Mouse (Mus musculus) CH12.LX (cell line): ENCODE results near the gene Csad. TPM values are rescaled to one million over a fixed set of nuclear protein-coding genes. Genes with fewer than 3 reads are reported as not detected.

Source experiments
- DNase-seq: peaks from one replicate; pipeline ENCODE4 v3.0.0-alpha.2; 2013; ENCODE audit errors: extremely low read depth
- H3K27ac ChIP-seq: 2 replicates; pipeline ENCODE4 v1.5.1; 2012; ENCODE audit warnings: low read depth, mild to moderate bottlenecking, control low read depth, moderate library complexity; ENCODE audit not compliant: insufficient read depth
- H3K27me3 ChIP-seq: replicated peaks from 2 replicates; pipeline ENCODE3; 2012; ENCODE audit warnings: inconsistent platforms
- H3K36me3 ChIP-seq, 2 experiments: replicated peaks in 1 of 2; 2 replicates each; pipeline versions ENCODE3 to v1.6.1; 2012; ENCODE audit warnings: inconsistent platforms in 1 of 2, low read length in 1 of 2, mild to moderate bottlenecking in 1 of 2, mixed read lengths in 1 of 2, moderate library complexity in 1 of 2; ENCODE audit not compliant: control insufficient read depth in 1 of 2, insufficient read depth in 1 of 2
- H3K4me1 ChIP-seq, 2 experiments: 2 replicates each; pipeline ENCODE4 v1.6.1; 2012; ENCODE audit warnings: inconsistent platforms in 1 of 2, moderate library complexity in 1 of 2; ENCODE audit not compliant: insufficient read depth in 2 of 2, control insufficient read depth in 1 of 2
- H3K4me2 ChIP-seq: 2 replicates; pipeline ENCODE4 v1.6.1; 2012; ENCODE audit warnings: low read depth, mild to moderate bottlenecking, control low read depth; ENCODE audit not compliant: poor library complexity, insufficient read depth, severe bottlenecking
- H3K4me3 ChIP-seq, 3 experiments: fragments of 150-350 bp in 1 of 3; sonication (generic) in 1 of 3; replicated peaks in 1 of 3; 2 replicates each; pipeline versions ENCODE3 to v1.5.1; 2011 to 2012; ENCODE audit warnings: low read depth in 2 of 3, low read length in 2 of 3, mild to moderate bottlenecking in 2 of 3, moderate library complexity in 2 of 3, control low read depth in 1 of 3, improper control_type of control experiment in 1 of 3, inconsistent platforms in 1 of 3, mixed read lengths in 1 of 3; ENCODE audit not compliant: poor library complexity in 1 of 3
- H3K79me2 ChIP-seq: replicated peaks from 2 replicates; pipeline ENCODE4 v1.6.1; 2012; ENCODE audit warnings: mild to moderate bottlenecking, moderate library complexity; ENCODE audit not compliant: control insufficient read depth, poor library complexity, insufficient read depth, severe bottlenecking; ENCODE audit errors: extremely low read depth
- H3K9ac ChIP-seq: 2 replicates; pipeline ENCODE4 v1.6.1; 2012; ENCODE audit warnings: low read depth, mild to moderate bottlenecking, control low read depth, moderate library complexity; ENCODE audit not compliant: insufficient read depth
- H3K9me3 ChIP-seq: replicated peaks from 2 replicates; pipeline ENCODE3; 2012; ENCODE audit warnings: low read length, inconsistent platforms, mixed read lengths
- BHLHE40 ChIP-seq: IDR thresholded peaks from 2 replicates; pipeline ENCODE4 v1.6.1; 2011; ENCODE audit warnings: mild to moderate bottlenecking, low read depth, low read length, improper control_type of control experiment
- CHD1 ChIP-seq: IDR thresholded peaks from 2 replicates; pipeline ENCODE4 v1.6.1; 2012; ENCODE audit warnings: low read depth, low read length, improper control_type of control experiment, inconsistent platforms
- CHD2 ChIP-seq: IDR thresholded peaks from 2 replicates; pipeline ENCODE4 v1.6.1; 2011; ENCODE audit warnings: low read length, improper control_type of control experiment
- E2F4 ChIP-seq: IDR thresholded peaks from 2 replicates; pipeline ENCODE4 v1.6.1; 2011; ENCODE audit warnings: low read depth, low read length, improper control_type of control experiment; ENCODE audit not compliant: insufficient replicate concordance
- ETS1 ChIP-seq: conservative IDR thresholded peaks from 2 replicates; pipeline ENCODE4 v1.6.1; 2012; ENCODE audit warnings: low read depth, mild to moderate bottlenecking, inconsistent platforms, low read length, improper control_type of control experiment, moderate library complexity
- GABPA ChIP-seq: IDR thresholded peaks from 2 replicates; pipeline ENCODE4 v1.6.1; 2012; ENCODE audit warnings: low read depth, low read length, improper control_type of control experiment, inconsistent platforms; ENCODE audit not compliant: insufficient replicate concordance
- HCFC1 ChIP-seq: IDR thresholded peaks from 2 replicates; pipeline ENCODE4 v1.6.1; 2012; ENCODE audit warnings: low read depth, mild to moderate bottlenecking, inconsistent platforms, low read length, improper control_type of control experiment
- IRF4 ChIP-seq: IDR thresholded peaks from 2 replicates; pipeline ENCODE4 v1.6.1; 2014; ENCODE audit warnings: low read depth, mild to moderate bottlenecking, inconsistent platforms, low read length, improper control_type of control experiment
- JUND ChIP-seq: conservative IDR thresholded peaks from 2 replicates; pipeline ENCODE4 v1.6.1; 2011; ENCODE audit warnings: low read depth, low read length, improper control_type of control experiment
- MAX ChIP-seq: IDR thresholded peaks from 2 replicates; pipeline ENCODE4 v1.6.1; 2011; ENCODE audit warnings: low read length, improper control_type of control experiment
- MAZ ChIP-seq: IDR thresholded peaks from 2 replicates; pipeline ENCODE4 v1.6.1; 2012; ENCODE audit warnings: low read depth, mild to moderate bottlenecking, inconsistent platforms, low read length, improper control_type of control experiment, moderate library complexity
- MXI1 ChIP-seq: IDR thresholded peaks from 2 replicates; pipeline ENCODE4 v1.6.1; 2011; ENCODE audit warnings: mild to moderate bottlenecking, low read depth, low read length, improper control_type of control experiment
- MYC ChIP-seq: IDR thresholded peaks from 2 replicates; pipeline ENCODE4 v1.6.1; 2011; ENCODE audit warnings: low read depth, mild to moderate bottlenecking, improper control_type of control experiment, low read length
- NELFE ChIP-seq: IDR thresholded peaks from 2 replicates; pipeline ENCODE4 v1.6.1; 2011; ENCODE audit warnings: low read depth, low read length, improper control_type of control experiment
- NRF1 ChIP-seq: IDR thresholded peaks from 2 replicates; pipeline ENCODE4 v1.6.1; 2014; ENCODE audit warnings: low read depth, mild to moderate bottlenecking, inconsistent platforms, low read length, improper control_type of control experiment, moderate library complexity
- PAX5 ChIP-seq: IDR thresholded peaks from 2 replicates; pipeline ENCODE4 v1.6.1; 2012; ENCODE audit warnings: low read length, inconsistent platforms, mixed read lengths
- RAD21 ChIP-seq: IDR thresholded peaks from 2 replicates; pipeline ENCODE4 v1.6.1; 2011; ENCODE audit warnings: low read depth, mild to moderate bottlenecking, low read length, improper control_type of control experiment, moderate library complexity
- RCOR1 ChIP-seq: conservative IDR thresholded peaks from 2 replicates; pipeline ENCODE4 v1.6.1; 2012; ENCODE audit warnings: low read depth, mild to moderate bottlenecking, inconsistent platforms, low read length, improper control_type of control experiment
- SIN3A ChIP-seq: IDR thresholded peaks from 2 replicates; pipeline ENCODE4 v1.6.1; 2012; ENCODE audit warnings: low read length, improper control_type of control experiment, inconsistent platforms
- SMC3 ChIP-seq: IDR thresholded peaks from 2 replicates; pipeline ENCODE4 v1.6.1; 2011; ENCODE audit warnings: low read depth, low read length, improper control_type of control experiment
- TBP ChIP-seq: conservative IDR thresholded peaks from 2 replicates; pipeline ENCODE4 v1.6.1; 2011; ENCODE audit warnings: low read depth, low read length, improper control_type of control experiment
- TCF12 ChIP-seq: IDR thresholded peaks from 2 replicates; pipeline ENCODE4 v1.6.1; 2014; ENCODE audit warnings: low read depth, mild to moderate bottlenecking, inconsistent platforms, low read length, improper control_type of control experiment
- UBTF ChIP-seq: IDR thresholded peaks from 2 replicates; pipeline ENCODE4 v1.6.1; 2012; ENCODE audit warnings: low read depth, mild to moderate bottlenecking, inconsistent platforms, low read length, improper control_type of control experiment, moderate library complexity
- USF1 ChIP-seq: IDR thresholded peaks from 2 replicates; pipeline ENCODE4 v1.6.1; 2014; ENCODE audit warnings: low read depth, mild to moderate bottlenecking, inconsistent platforms, low read length, improper control_type of control experiment
- ZNF384 ChIP-seq: IDR thresholded peaks from 2 replicates; pipeline ENCODE4 v1.6.1; 2012; ENCODE audit warnings: low read depth, low read length, improper control_type of control experiment, inconsistent platforms
- dilution Hi-C: fragments of 300-500 bp; cut with MboI; formaldehyde crosslinking; loops from 2 replicates; pipeline ENCODE4 v1.14.3; 2020; ENCODE audit warnings: low sequenced_read_pairs; ENCODE audit not compliant: extremely low pct_unique_long_range_greater_than_20kb, extremely low pct_ligation_motif_present
- in situ Hi-C: fragments of 300-500 bp; cut with MboI; formaldehyde crosslinking; loops from 3 replicates; pipeline ENCODE4 v1.14.3; 2019; ENCODE audit warnings: low sequenced_read_pairs, low pct_ligation_motif_present, low pct_unique_long_range_greater_than_20kb, mixed read lengths
- polyA plus RNA-seq: library from polyadenylated mRNA; unstranded; fragments of >175 nt; gene quantifications from 2 replicates; pipeline ENCODE4 v1.2.1, GENCODE M21; 2012; ENCODE audit warnings: low read depth; ENCODE audit not compliant: insufficient read length
- total RNA-seq, 2 experiments: library from RNA; depleted of rRNA; stranded (reverse); fragments of 300-350 nt in 1 of 2; fragments of >200 nt in 1 of 2; gene quantifications; 2 replicates each; pipeline ENCODE4 v1.2.3; 2012 to 2014

The Csad gene
- total and polyA plus RNA-seq, 3 experiments: 3.7 to 4.7 (median 3.8) TPM

DNA sequence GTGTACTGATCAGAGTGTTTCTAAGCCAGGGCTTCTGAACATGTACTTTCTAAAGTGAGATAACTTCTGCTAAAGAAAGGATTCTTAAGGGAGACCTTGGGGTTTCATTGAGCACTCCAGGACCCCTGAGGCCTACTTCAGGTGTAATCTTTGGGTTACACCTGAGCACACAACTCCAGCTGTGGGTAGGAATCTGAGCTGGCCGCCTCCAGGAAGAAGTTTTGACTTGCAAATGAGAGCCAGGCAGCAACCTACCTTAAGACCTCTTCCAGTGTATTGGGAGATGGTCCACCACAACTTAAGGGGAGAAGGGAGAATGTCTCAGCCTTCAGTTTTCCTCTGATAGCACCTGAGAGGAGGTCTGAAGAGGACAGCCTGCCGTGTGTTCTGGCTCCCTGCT is 9.6 kb upstream of the Csad start:
- H3K36me3 ChIP-seq: peaks cover 61 to 76% of the 10 kb centered on the region in 2 experiments
- in situ Hi-C loops: no loop called here

DNA sequence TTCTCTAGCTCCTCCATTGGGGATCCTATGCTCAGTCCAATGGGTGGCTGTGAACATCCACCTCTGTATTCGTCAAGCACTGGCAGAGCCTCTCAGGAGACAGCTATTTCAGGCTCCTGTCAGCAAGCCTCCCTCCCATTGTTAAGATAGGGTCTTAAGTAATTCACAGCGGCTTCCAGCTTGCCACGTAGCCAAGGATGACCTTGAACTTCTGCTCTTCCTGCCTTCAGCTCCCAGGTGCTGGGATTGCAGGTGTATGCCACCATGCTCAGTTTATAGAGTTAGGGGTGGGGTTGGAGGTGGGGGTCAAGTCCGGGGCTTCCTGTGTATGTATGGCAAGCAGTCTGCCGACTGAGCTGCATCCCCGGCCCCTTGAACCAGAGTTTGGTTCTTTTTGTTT is 7.4 kb upstream of the Csad start:
- no peaks in the 10 kb centered on the region for H3K27me3 ChIP-seq
- dilution Hi-C loops (no loop called here), in situ Hi-C loops (no loop called here)
- no peak overlapping the region for H3K4me2 ChIP-seq
- no peak overlapping the region for H3K9ac ChIP-seq
- no peak for TF ChIP-seq PAX5
- TF ChIP-seq CHD2: no peak
- TF ChIP-seq SIN3A: no peak
- no peak for TF ChIP-seq SMC3
- TF ChIP-seq MYC: no peak
- TF ChIP-seq CHD1: no peak
- TF ChIP-seq IRF4: no peak
- TF ChIP-seq UBTF: no peak
- TF ChIP-seq GABPA: no peak
- TF ChIP-seq E2F4: no peak
- TF ChIP-seq BHLHE40: no peak
- no peak overlapping the region for H3K4me3 ChIP-seq
- no peaks in the 10 kb centered on the region for H3K9me3 ChIP-seq
- peaks cover 23 to 59% of the 10 kb centered on the region in 2 experiments for H3K4me1 ChIP-seq
- no peaks in the 10 kb centered on the region for H3K79me2 ChIP-seq
- H3K36me3 ChIP-seq: peaks cover 68 to 85% of the 10 kb centered on the region in 2 experiments
- no peak overlapping the region for H3K27ac ChIP-seq
- DNase-seq: no peak

More for the DNA sequence above, 9.6 kb upstream of the Csad start:
- Histone ChIP-seq H3K79me2 (no peaks in the 10 kb centered on the region), H3K4me3 (no peak overlapping the region), H3K4me2 (no peak overlapping the region), H3K9ac (no peak overlapping the region), H3K9me3 (no peaks in the 10 kb centered on the region), H3K27ac (no peak overlapping the region), H3K27me3 (no peaks in the 10 kb centered on the region), H3K4me1 (peaks cover 6 to 37% of the 10 kb centered on the region in 2 experiments)
- TF ChIP-seq ETS1 (no peak), CHD1 (no peak), BHLHE40 (no peak), MAZ (no peak)
- dilution Hi-C loops: no loop called here
- DNase-seq: no peak

DNA sequence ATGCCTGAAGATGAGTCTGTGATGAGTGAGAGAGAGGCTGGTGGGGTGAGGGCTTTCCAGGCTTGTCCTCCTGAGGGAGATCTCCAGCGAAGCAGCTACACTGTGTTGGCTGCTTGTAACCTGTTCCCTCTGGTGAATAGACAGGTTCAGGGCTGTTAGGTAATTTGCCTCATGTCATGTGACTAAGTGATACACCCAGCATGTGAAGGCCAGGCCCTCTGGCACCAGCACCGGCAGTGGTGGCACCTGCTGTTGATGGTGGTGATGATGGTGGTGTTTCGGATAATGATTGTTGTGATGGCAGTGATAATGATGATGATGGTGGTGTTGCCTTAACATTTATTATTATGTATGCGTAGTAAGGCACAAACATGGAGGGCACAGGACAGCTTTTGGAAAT is 6.3 kb upstream of the Csad start:
- no peak for DNase-seq
- dilution Hi-C loops: no loop called here
- no peak for TF ChIP-seq MXI1
- TF ChIP-seq TBP: no peak
- no peak for TF ChIP-seq NRF1
- no peak for TF ChIP-seq MYC
- TF ChIP-seq ZNF384: no peak
- no peak for TF ChIP-seq SMC3
- TF ChIP-seq NELFE: no peak
- no peak for TF ChIP-seq RAD21
- TF ChIP-seq RCOR1: no peak
- TF ChIP-seq MAZ: no peak
- TF ChIP-seq JUND: no peak
- no peak for TF ChIP-seq TCF12
- TF ChIP-seq UBTF: no peak
- TF ChIP-seq HCFC1: no peak
- no peak for TF ChIP-seq GABPA
- no peak for TF ChIP-seq USF1
- TF ChIP-seq ETS1: no peak
- no peak for TF ChIP-seq SIN3A
- no peak for TF ChIP-seq MAX
- Histone ChIP-seq H3K27ac (no peak overlapping the region), H3K79me2 (no peaks in the 10 kb centered on the region), H3K4me1 (peaks cover 23 to 67% of the 10 kb centered on the region in 2 experiments), H3K36me3 (peaks cover 62 to 82% of the 10 kb centered on the region in 2 experiments), H3K9me3 (no peaks in the 10 kb centered on the region), H3K4me2 (no peak overlapping the region), H3K9ac (no peak overlapping the region), H3K4me3 (no peak overlapping the region), H3K27me3 (no peaks in the 10 kb centered on the region)
- in situ Hi-C loops: no loop called here
